Mouse (Mus musculus): ENCODE measurements around the gene Csf2ra.
"Not testable (repeated sequence)": the region's sequence is repeated elsewhere in the genome, so short reads cannot be mapped to it uniquely, and the experiment has no call there.

Csf2ra gene

DNA sequence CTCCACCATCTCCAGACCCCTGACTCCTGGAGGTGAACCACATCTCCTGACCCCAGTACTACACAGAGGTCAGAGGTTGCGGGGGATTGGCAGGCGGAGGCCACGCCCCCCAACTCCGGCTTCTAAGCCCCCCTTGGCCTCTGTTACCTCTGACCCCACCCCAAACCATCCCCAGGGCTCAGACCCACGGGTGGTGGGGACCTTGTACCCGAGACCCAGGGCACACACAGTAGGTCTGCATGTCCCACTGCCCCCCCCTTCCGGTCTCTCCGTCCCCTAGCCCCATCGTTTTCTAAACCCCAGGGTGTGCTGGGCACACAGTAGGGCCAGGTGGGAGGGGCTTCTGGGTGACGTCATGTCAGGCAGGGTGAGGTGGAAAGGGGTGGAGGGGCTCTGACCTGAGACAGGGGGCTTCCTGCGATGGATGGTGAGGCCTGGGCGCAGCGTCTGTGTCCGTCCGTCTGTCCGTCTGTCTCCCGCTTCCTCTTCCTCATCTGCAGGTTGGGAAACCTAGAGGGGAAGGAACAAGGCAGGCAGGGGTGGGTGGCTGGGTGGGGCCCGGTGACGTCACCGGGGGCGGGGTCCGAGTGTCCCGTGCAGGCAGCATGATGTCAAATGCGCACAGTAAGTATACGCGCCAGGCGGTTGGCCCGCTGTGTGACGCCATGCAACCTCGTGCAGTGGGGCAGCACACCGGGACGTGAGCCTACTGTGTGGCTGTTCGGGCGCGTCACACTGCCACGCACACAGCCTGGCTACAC lies at the start of gene Csf2ra:
Gene Csf2ra (minus strand): TSS at position 489 of the 761 bp plus-strand sequence.
- peak; percentile 12 for DNase-seq (ENCODE audit: extremely low spot score)

DNA sequence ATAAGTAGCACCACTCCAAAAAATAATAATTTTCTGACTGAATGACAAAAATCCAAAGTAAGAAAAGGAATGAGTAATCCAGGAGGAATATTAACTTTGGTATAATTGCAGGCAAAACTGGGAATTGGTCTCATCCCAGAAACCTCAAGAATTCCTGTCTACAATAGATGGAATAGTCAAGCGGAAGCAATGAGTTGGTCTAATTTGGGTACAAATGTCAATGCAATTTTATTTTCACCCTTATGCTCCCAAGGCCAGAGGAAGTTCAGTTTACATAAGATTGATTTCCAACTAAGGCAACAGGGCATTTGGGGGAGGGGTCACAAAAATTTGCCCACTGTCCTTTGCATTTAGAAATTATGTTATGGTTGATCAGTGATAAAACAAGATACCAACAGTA lies 47.2 kb upstream of the Csf2ra start:
- no peak for DNase-seq (ENCODE audit: extremely low spot score)

DNA sequence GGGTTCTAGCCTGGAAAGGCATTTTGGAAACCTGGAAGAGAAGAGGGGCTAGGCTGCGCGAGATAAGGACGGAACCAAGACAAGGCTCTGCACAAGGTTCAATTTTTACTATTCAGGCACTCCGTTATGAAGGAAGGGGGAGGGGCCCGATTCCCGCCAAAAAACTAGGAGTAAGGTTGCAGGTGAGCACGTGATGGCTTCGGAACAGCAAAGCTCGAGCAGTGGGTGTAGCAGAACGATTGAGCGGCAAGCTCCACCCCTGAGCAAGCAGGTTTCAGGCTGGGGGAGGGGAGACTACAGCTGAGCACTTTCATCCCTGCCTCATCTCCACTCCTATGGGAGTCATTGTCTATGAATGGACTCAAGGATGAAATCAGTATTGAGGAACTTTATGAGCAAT lies 40.9 kb upstream of the Csf2ra start:
- DNase-seq (ENCODE audit: extremely low spot score): not testable (repeated sequence)

DNA sequence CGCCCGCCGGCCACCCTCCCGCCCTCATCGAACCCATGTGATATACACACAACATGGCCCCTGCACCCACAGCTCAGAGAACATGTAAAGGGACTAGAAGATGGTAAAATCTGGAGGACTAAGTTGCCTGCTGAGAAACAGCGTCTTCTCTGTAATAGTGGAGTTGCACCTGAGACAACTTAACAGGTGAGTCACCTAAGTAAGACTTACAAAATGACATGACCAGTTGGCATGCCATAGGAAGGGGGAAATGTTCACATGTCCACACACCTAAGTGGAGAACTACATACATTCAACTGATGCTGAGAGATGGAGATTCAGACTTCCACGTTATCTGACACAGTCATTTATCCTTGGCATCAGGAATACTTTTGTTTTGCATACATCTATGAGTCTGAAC lies 38.9 kb upstream of the Csf2ra start:
- DNase-seq (ENCODE audit: extremely low spot score): peak; percentile 5

DNA sequence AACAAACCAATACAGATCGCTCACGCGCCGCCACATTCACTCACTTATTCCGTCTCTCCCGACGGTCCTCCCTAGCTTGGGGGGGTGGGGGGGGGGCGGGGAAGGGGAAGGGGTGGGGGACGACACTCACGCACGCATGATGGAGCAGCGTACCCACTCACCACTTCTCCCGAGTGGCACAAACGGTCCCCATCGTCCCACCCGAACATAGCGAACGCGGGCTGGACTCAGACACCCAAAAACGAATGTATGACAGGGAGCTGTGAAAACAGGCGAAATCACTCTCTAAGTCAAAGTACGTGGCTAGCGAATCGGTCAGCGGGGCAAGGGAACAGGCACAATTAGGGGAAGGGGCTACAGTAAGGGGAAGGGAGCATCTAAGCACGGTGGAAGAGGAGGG lies 38.4 kb upstream of the Csf2ra start:
- peak; percentile 100 for DNase-seq (ENCODE audit: extremely low spot score)

DNA sequence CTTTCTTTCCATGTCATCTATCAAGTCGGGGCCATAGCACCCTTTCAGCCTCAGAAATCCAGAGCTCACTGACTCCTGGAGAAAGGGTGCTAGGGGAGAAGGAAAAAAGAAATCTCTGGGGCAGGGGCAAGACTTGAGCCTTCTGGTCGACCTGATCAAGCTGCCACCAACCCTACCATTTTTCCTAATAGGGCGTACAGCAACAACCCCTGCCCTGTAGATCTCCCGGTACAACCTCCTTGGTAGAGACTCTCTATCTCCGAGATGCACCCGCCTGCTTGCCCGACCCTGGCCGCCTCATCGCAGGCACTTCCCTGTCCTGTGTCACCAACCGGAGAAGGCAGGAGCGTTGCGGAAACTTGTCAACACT lies 38.0 kb upstream of the Csf2ra start:
- DNase-seq (ENCODE audit: extremely low spot score): peak; percentile 70

DNA sequence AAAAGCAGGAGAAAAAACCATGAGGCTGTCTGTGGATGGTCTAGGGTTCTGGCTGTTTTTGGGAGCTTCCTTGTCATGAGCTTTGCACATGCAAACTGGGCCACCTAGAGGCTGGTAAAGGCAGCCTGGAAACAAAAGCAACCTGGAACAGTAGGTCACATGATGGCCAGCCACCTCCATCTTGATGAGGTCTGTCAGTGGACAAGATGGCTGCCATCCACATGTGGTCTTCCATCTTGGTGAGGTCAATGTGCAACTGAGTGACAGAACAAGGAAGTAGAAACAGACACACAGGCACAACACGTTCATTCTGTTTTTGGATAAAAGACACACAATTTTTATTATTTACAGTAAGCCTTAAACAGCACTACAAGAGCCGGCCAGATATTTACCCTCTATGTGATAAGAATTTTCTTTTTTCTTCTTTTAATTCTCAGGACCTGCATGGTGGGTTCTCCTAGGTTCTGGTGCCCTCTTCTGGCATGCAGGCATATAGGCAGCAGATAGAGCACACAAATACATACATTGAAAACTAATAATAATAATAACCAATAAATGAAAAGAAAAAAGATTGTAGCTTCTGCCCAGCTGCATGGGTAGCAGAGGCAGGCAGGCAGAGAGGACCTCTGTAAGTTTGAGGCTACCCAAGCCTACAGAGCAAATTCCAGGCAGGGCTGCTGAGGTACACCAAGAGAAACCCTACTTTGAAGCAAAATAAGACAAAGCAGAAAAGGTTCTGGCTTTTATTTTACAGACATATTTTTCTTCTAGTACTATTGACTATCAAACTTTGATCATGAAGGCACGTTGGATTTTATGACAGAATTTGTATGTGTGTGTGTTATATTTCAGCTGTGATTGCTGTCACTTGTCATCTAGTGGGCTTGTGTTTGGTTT lies 37.4 kb upstream of the Csf2ra start:
- DNase-seq (ENCODE audit: extremely low spot score): peak; percentile 68

DNA sequence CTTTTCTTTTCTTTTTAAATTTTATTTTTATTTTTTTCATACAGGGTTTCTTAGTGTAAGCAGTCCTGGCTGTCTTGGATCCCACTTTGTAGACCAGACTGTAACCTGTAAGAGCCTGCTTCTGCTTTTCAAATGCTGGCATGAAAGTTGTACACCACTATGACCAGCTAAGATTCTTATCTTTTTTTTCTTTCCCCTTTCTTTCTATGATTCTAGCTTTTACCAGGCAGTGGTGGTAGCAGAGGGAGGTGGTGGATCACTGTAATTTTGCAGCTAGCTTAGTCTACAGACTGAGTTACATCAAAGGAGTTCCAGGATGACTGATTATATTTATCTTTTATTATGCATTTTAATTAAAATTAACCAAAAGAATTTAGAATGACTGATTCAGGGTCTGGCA lies 36.7 kb upstream of the Csf2ra start:
- DNase-seq (ENCODE audit: extremely low spot score): no peak

DNA sequence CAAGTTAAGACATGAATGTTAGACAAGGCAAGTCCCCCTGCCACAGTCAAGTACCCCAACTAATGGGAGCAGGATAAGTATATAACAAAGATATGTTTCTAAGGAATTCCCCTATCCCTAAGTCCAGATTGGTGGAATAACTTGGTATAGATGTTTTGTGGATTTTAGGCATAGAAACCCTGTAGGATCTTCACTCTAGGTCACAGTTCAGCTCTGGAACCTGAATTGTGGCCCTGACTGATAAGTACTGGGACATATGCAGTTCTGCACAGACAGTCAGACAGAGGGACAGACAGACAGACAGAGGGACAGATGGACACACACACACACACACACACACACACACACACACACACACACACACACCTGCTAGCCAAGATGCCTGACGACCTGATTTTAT lies 36.0 kb upstream of the Csf2ra start:
- peak; percentile 51 for DNase-seq (ENCODE audit: extremely low spot score)

DNA sequence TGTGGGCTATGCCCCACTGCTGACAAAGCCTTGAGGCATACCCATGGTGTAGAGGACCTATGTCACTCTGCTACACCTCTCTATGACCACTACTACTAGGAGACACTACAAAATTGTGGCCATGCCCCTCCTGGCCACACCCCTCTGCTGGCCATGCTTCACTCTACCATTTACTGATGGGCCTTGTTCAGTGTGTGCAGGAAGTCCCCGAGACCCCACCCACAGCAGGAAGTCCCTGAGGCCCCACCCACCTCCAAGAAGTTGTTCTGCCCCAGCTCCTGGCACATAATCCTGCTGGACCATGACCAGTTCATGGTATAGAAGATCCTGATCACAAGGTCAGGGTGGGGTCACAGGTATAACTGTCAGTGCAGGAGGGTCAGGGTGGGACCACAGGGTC lies 33.0 kb upstream of the Csf2ra start:
- no peak for DNase-seq (ENCODE audit: extremely low spot score)

DNA sequence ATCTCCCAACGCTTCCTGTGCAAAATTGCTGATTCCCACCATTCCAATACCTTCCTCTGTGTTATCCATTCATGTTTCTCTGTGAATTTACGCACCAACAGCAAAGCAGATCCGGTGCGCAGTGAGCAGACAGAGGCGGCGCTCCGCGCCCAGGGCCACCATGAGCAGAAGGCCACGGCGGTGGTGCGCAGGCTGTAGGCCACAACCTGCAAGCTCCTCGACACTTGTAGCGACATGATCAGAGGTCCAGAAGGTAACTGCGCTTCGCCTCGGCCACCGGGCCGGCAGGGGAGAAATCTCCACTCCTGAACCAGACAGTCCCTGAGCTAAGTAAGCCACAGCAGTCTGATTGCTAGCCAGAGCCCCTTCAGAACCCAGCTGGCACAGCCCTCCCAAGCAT lies 29.5 kb upstream of the Csf2ra start:
- DNase-seq (ENCODE audit: extremely low spot score): no peak

DNA sequence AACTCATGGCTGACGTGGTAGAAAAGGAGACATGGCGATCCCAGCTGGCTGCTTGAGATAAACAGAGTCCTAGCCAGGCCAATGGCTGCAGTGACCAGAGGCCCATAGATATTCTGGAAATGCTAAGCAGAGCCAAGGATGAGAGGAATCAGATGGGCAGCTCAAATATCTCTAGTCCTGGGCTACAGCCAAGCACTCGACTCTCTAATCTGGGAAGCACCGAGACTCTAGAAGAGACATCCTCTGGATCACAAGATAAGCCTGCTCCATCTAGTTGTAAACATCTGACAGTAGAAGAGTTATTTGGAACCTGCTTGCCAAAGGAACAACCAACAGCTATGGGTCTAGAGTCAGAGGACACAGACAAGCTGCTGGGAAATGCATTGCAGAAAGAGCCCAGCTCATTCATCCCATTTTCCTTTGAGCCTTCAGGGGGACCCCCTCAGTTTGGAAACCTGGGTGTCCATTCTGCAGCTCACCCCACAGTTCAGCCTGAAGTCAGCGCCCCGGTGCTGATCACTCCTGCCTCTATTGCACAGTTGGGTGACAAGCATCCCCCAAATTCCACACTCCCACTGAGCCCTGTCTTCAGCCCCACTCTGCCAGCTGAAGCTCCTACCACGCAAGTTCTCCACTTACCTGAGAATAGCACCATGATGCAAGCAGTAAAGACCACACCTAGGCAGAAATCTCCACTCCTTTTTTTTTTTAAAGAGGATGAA lies 28.1 kb upstream of the Csf2ra start:
- DNase-seq (ENCODE audit: extremely low spot score): no peak

DNA sequence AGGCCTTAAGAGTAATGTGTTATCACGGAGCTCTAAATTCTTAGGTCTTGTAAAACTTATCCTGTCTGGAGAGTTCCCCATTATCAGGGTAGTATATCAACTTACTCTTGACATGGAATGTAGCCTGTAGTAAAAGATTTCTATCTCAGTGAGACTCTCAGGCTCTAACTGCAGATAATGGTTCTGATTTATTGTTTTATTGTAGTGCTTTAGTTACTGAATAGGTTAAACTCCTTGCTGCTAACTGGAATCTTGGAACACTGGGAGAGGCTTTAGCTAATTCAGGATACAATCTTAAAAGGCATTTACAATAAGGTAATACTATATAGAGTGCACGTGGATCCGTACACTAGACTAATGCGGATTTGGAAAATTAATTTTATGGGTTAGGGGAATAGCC lies 19.1 kb upstream of the Csf2ra start:
- not testable (repeated sequence) for DNase-seq (ENCODE audit: extremely low spot score)

DNA sequence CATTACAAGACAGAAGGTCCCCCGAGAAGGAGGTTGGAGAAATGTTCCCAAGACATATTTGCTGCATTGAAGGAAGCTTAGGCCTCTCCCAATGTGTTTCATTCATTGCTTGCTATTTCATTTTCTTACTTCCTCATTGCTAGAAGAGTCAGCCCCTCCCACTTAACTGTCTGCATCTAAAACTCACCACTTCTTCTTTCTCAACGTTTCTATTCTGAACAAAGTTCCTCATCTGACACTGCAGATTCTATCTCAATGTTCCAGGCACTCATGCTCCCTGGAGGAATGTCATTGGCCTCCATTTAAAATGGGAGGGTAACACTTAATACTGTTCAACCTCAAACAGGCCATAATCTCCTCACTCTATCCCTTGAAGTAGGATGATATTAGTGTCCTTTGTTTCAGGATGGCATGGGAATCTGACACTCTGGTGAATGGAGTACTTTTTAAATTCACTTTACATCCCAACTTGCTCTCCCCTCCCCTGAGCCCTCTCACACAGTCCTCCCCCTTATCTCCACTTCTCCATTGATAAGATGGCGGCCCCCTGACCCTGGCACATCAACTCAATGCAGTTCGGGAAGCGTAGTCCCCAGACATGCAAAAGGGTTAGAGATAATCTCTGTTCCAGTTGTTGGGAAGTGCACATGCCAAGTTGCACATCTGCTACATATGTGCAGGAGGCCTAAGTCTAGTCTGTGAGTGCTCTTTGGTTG lies 16.6 kb upstream of the Csf2ra start:
- no peak for DNase-seq (ENCODE audit: extremely low spot score)

DNA sequence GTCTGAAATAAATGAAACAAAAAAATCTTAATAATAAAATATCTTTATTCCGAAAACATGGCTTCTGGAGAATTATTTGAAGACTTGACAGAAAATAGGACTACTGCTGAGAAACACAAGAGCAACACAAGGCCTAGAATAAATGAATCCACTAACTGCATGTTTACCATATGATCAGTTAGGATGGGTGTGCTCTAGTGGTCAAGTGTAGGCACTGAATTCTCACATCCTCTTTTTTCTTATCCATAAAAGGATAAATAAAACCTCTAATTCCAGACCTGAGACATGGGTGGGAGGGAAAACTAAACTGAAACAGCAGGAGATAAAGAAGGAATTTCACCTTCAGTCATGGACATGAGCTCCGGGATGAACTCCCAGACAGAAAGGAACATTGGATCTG lies 9.7 kb upstream of the Csf2ra start:
- DNase-seq (ENCODE audit: extremely low spot score): no peak

DNA sequence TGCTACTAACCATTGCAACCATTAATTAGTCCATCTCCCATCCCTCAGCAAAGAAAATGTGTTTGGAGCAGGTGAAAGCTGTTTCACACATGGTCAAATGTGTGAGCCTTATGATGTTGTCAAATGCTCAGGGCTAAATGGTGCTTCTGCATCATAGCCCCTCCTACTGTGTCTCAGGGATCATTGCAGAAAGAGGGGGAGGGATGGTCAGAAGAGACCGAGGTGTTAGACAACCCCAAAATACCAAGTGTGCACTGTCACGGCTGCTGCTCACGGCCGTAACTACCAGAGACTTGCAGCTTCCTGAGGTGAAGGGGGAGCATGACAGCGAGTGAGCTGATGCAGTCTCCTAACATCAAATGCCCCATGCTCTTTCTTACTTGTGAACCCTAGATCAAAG lies 6.3 kb upstream of the Csf2ra start:
- no peak for DNase-seq (ENCODE audit: extremely low spot score)

DNA sequence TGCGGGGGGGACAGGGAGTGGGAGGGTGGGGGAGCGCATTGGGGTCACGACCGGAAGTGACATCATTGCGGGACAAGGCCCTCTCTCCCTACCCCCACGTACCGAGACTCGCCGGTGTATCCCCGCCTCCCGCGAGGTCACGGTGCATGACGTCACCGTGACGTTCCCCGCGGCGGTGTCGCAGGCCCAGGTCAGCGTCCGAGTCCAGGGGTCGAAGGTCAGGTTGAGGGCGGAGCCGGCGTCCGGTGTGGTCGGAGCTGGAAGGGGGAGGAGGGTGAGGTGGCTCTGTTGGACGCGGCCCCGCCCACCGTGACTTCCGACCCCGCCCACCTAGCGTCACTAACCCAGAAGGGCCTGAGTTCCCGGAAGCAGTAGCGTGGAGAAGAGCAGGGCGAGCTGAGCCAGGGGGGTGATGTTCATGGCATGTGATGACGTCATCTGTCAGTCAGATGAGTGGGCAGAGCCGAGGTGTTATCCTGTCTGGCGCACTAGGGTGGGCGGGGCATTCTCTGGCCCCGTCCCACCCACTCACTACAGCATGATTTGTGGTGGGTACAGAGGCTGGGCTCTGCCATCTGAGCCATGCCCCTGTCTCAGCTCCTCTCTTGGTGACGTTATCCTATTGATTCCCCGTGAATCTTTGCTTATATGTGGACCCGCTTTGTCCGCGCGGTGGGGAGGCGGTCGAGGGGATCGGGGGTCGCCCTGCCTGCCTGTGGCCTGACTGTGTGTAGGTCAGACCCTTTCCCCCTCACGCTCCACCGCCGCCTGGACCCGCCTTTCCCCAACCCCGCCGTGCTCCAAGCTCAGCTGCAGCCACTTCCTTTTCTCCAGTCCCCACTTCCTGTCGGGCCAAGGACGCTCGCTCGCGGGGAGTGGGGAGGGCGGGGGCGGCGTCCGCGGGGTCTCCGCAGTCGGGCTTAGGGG lies 1.0 kb downstream of the Csf2ra start:
- peak; percentile 96 for DNase-seq (ENCODE audit: extremely low spot score)

DNA sequence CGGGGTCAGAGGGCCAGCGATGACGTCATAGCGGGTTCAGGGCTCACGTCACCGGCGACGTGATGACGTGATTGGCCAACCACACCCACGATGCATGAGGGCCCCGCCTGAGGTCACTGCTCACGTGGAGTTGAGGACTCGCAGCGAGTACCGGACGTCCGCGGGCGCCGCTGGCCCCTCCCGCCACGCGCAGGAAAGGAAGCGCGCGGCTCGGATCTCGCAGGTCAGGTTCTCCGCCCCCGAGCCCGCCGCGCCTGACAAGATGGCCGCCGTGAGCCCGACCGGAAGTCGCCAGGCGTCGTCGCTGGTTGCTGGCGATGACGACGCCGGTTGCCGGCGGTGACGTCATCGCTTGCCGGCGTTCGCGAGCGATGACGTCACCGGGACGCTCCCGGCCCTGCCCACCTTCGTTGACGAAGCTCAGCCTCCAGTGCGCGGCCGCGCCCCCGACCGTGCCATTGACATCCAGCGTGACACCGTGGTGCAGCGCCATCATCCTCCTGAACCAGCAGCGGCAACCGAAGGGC lies 1.8 kb downstream of the Csf2ra start:
- DNase-seq (ENCODE audit: extremely low spot score): no peak

DNA sequence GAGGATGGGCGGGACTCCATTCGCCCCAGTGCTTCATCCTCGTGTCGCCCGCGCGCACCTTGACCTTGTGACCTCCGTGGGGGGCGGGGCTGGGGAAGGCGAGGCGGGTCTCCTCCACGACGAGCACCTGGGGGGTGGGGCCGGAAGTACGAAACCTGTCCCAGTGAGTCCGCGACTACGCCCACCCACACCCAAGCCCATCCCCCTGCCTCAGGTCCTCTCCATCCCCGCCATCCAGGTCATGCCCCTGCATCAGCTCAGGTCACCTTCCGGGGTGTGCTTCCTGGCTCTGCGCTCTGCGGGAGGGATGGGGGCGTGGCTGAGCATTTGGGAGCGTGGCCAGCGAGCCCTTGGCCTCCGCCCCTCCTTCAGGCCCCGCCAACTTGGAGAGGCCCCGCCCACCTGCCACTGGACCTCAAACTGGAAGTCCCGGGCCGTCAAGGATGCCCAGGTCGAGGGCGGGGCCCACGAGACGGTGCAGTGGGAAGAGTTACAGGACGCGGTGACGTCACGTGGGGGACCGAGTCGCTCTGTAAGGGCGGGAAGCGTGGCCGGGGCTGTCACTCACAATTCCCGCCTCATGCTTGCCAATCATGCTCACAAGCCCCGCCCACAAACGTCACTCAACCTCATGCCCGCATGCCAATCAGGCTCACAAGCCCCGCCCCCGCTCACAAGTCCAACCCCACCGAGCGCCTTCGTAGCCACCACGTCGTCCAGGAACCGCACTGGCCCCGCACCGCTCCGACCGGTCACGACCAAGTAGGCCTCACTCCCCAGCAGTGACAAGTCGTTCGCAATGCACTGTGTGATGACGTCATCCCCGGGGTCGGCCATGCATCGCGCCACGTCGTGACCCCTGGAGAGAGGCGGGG lies 2.5 kb downstream of the Csf2ra start:
- peak; percentile 91 for DNase-seq (ENCODE audit: extremely low spot score)

All from embryo, embryonic 9.5 days (tissue).